In the genomic region with DNA sequence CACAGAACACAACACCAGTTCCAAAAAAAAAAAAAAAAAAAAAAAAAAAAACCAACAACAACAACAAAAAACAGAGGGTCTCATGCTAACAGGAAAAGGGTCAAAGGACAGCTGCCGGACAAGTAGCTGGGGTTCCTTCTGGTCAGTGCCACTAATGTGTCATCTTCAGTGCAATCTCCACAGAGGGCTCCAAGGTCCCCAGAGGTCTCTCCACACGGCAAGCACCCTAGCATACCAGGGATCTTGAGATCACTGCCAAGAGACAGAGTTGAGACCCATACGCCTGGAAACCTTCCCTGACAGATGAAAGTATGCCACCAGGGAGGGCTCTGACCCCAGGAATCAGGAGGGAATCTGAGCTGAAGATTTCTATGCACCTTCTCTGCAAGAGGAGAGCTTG, we compare ENCODE assay signal across 22 mouse cellular contexts.
DNase-seq lines count a peak whose midpoint lies in the region; ATAC-seq lines count a peak whose summit lies in the region.
"Had no signal": no experiment of that assay in that cellular context is flagged by ENCODE, and none has a peak within 500 bp of the region (broad histone marks: within the 10 kb centered on the region; RNA-seq: fewer than 3 reads in every experiment).

No protein-coding gene starts in this region.

- DNase-seq in heart, embryonic 10.5 days (ENCODE audit: low spot score): peak; percentile 72
- DNase-seq in heart, postnatal 36 days: no peak
- DNase-seq in midbrain, embryonic 11.5 days (ENCODE audit: low spot score, missing footprints): peak; percentile 75
- DNase-seq in ZHBTc4 (ENCODE audit: low read depth, low spot score): peak; percentile 1
- no peak for DNase-seq in ovary, adult 18-20 months (ENCODE audit: low spot score)
- DNase-seq: adrenal gland, adult 2 months; adrenal gland, adult 8-10 months; adrenal gland, postnatal 10 days; adrenal gland, postnatal 14 days; adrenal gland, postnatal 25 days; adrenal gland, postnatal 36 days; B cell, adult 2 months; cerebellum, adult 11 months; cerebellum, adult 11-12 months; cerebellum, adult 18-20 months; cerebellum, adult 2 months had no signal

- H3K9ac ChIP-seq in midbrain, embryonic 11.5 days (ENCODE audit: low read length): no peak overlapping the region
- no peak overlapping the region for H3K9ac ChIP-seq in midbrain, embryonic 15.5 days

- H3K27ac ChIP-seq in heart, embryonic 10.5 days: no peak overlapping the region
- no peak overlapping the region for H3K27ac ChIP-seq in midbrain, embryonic 11.5 days (ENCODE audit: low read depth, low read length)
- H3K27ac ChIP-seq in midbrain, embryonic 15.5 days: no peak overlapping the region

- no peaks in the 10 kb centered on the region for H3K4me1 ChIP-seq in heart, embryonic 10.5 days
- no peaks in the 10 kb centered on the region for H3K4me1 ChIP-seq in midbrain, embryonic 11.5 days (ENCODE audit: control insufficient read depth, insufficient read depth, low read length)
- no peaks in the 10 kb centered on the region for H3K4me1 ChIP-seq in midbrain, embryonic 15.5 days

- H3K4me2 ChIP-seq in midbrain, embryonic 11.5 days: no peak overlapping the region
- no peak overlapping the region for H3K4me2 ChIP-seq in midbrain, embryonic 15.5 days

- ATAC-seq in midbrain, embryonic 11.5 days (ENCODE audit: low FRiP score): no peak
- ATAC-seq in midbrain, embryonic 15.5 days (replicated peaks): no peak
- ATAC-seq: activated CD4-positive, CD25-positive, alpha-beta regulatory T cell, adult 4 months; CD4-positive, CD25-positive, alpha-beta regulatory T cell, adult 4 months; Patski had no signal

- H3K27me3 ChIP-seq in heart, embryonic 10.5 days (ENCODE audit: insufficient read depth, poor library complexity, severe bottlenecking): no peaks in the 10 kb centered on the region
- no peaks in the 10 kb centered on the region for H3K27me3 ChIP-seq in midbrain, embryonic 11.5 days (ENCODE audit: control insufficient read depth, insufficient read depth, low read length)
- no peaks in the 10 kb centered on the region for H3K27me3 ChIP-seq in midbrain, embryonic 15.5 days (replicated peaks)
- H3K27me3 ChIP-seq: CH12.LX, Patski had no signal

- intact Hi-C loops in heart, postnatal 36 days (cut with DNase I): loop anchor here (10.0 kb wide), 1 partner anchor 402 kb away; no protein-coding TSS in a partner anchor

- H3K9me3 ChIP-seq in heart, embryonic 10.5 days: no peaks in the 10 kb centered on the region
- no peaks in the 10 kb centered on the region for H3K9me3 ChIP-seq in midbrain, embryonic 11.5 days (ENCODE audit: control insufficient read depth, low read length)
- H3K9me3 ChIP-seq in midbrain, embryonic 15.5 days: no peaks in the 10 kb centered on the region

- no peaks in the 10 kb centered on the region for H3K36me3 ChIP-seq in heart, embryonic 10.5 days
- H3K36me3 ChIP-seq in midbrain, embryonic 11.5 days (ENCODE audit: control insufficient read depth, insufficient read depth, low read length): no peaks in the 10 kb centered on the region
- H3K36me3 ChIP-seq in midbrain, embryonic 15.5 days (replicated peaks): no peaks in the 10 kb centered on the region
- H3K36me3 ChIP-seq: G1E had no signal

- H3K4me3 ChIP-seq in heart, embryonic 10.5 days: no peak overlapping the region
- H3K4me3 ChIP-seq in midbrain, embryonic 11.5 days (ENCODE audit: low read depth, low read length): no peak overlapping the region
- no peak overlapping the region for H3K4me3 ChIP-seq in midbrain, embryonic 15.5 days

- 83% methylated on average over 3 of the region's 3 CpGs for WGBS in heart, embryonic 10.5 days
- WGBS in midbrain, embryonic 11.5 days: 90% methylated on average over 3 of the region's 3 CpGs
- WGBS in midbrain, embryonic 15.5 days: 87% methylated on average over 3 of the region's 3 CpGs

Comparison
In these comparisons a context has a peak if more than half of its experiments do, and no peak if none do; other contexts are left out.
1. DNase-seq: peak in heart, embryonic 10.5 days (single experiment), midbrain, embryonic 11.5 days (single experiment) and ZHBTc4 (single experiment); none in heart, postnatal 36 days (0 of 2) and ovary, adult 18-20 months (single experiment).